Mouse (Mus musculus) E14TG2a.4 (cell line): ENCODE results near the gene Elmo1.

Experiments used
- CTCF ChIP-seq: conservative IDR thresholded peaks from 2 replicates; pipeline ENCODE4 v1.5.1; 2014; ENCODE audit warnings: low read length
- NANOG ChIP-seq: IDR thresholded peaks from 2 replicates; pipeline ENCODE4 v1.6.1; 2014; ENCODE audit warnings: borderline replicate concordance, low read length, mixed read lengths

GRCm38 (mm10) chr13:20598618-20599017, 508.2 kb downstream of the Elmo1 start:
- TF ChIP-seq CTCF (no peak), NANOG (no peak)
